Mouse (Mus musculus) stomach, postnatal 0 days (tissue): Measurements from ENCODE around the gene Herpud2.

Experiments
- CTCF ChIP-seq: IDR thresholded peaks from 2 replicates; pipeline ENCODE4 v1.5.1; 2016; ENCODE audit warnings: antibody characterized with exemption, low read depth, mild to moderate bottlenecking, moderate library complexity
- EP300 ChIP-seq: optimal IDR thresholded peaks from 2 replicates; pipeline ENCODE3; 2016; ENCODE audit warnings: antibody characterized with exemption

DNA sequence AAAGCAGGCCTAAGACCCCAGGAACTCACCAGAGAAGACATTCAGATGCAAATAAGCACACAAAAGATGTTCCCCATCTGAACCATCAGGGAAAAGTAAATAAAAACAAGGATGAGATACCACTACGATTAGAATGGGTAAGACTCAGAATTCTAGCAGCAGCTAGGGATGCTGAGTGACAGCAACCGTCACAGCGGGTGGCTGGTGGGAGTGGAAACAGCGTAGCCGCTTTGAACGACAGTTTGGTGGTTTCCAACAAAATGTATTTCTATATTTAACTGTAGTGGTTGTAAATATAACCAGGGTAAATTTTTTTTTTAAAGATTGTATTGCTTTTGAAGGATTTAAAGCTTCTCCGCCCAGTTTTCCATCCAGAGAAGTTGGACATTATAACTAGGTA is 34.2 kb upstream of the Herpud2 start:
- TF ChIP-seq EP300, result no peak
- TF ChIP-seq CTCF, result no peak
